Mouse (Mus musculus): ENCODE data around the gene Col4a4.

DNA sequence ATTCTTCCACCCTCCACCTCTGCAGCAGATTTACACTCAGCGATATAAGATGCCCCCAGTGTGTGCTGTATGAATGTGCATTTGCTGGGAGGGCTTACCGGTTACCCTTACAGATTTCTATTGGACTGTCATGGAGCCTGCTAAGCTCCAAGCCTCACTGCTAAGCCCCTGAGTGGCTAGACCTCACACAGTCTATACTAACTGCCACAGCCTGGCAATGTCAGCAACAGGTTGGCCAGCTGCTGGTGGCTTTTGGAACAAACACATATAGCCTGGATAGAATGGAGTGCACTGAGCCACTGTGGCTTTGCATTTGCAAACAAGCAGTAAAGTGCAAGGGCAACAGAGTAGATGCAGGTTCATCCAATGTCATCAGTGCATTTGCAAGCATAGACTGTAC, 94.7 kb downstream of the Col4a4 start:
- TF ChIP-seq CTCF (IDR thresholded peaks at IDR 0.05) (no peak), POLR2A (IDR thresholded peaks at IDR 0.05; ENCODE audit: insufficient read depth, low read depth, low read length) (no peak), EP300 (IDR thresholded peaks at IDR 0.05; ENCODE audit: insufficient read depth, low read depth, low read length) (no peak)
